Mouse (Mus musculus) neural tube, embryonic 12.5 days (tissue): Measurements from ENCODE around the gene Nelfb. TPM values are rescaled to one million over a fixed set of nuclear protein-coding genes. Genes with fewer than 3 reads are reported as not detected.
A peak's percentile ranks its signal among the peaks of the same experiment; 100 is the strongest.

ENCODE experiments used
- ATAC-seq: fragments of 200-750 bp; cut with Nextera tagmentation; 2 replicates; pipeline ENCODE4 v1.8.0; 2017; ENCODE audit warnings: low read depth, mild to moderate bottlenecking, moderate TSS enrichment, moderate library complexity; ENCODE audit not compliant: low FRiP score
- H3K27ac ChIP-seq: fragments of 300-500 bp; sonication (generic); 2 replicates; pipeline ENCODE4 v1.5.1; 2016
- H3K27me3 ChIP-seq: fragments of 300-500 bp; sonication (generic); replicated peaks from 2 replicates; pipeline ENCODE4 v1.6.1; 2016; ENCODE audit warnings: mild to moderate bottlenecking
- H3K36me3 ChIP-seq: fragments of 300-500 bp; sonication (generic); 2 replicates; pipeline ENCODE4 v1.6.1; 2016; ENCODE audit warnings: mild to moderate bottlenecking
- H3K4me1 ChIP-seq: fragments of 300-500 bp; sonication (generic); 2 replicates; pipeline ENCODE4 v1.6.1; 2016
- H3K4me2 ChIP-seq: fragments of 300-500 bp; sonication (generic); replicated peaks from 2 replicates; pipeline ENCODE4 v1.6.1; 2016; ENCODE audit warnings: mild to moderate bottlenecking
- H3K4me3 ChIP-seq: fragments of 300-500 bp; sonication (generic); 2 replicates; pipeline ENCODE4 v1.5.1; 2016
- H3K9ac ChIP-seq: fragments of 300-500 bp; sonication (generic); 2 replicates; pipeline ENCODE4 v1.6.1; 2016; ENCODE audit warnings: mild to moderate bottlenecking
- H3K9me3 ChIP-seq: fragments of 300-500 bp; sonication (generic); 2 replicates; pipeline ENCODE4 v1.6.1; 2016; ENCODE audit warnings: mild to moderate bottlenecking
- WGBS: fragments of 180-500 bp; shearing (Covaris S2); methylation state at CpG from one replicate; pipeline ENCODE4 v1.1.7; 2016; 5-methylcytosine and 5-hydroxymethylcytosine counted together
- polyA plus RNA-seq: library from polyadenylated mRNA; unstranded; fragments of >200 nt; fragmentation: Nextera tagmentation; extraction: Ambion mirVana; gene quantifications from 2 replicates; pipeline ENCODE4 v1.2.1, GENCODE M21; 2016

The Nelfb gene
- polyA plus RNA-seq, 1 experiment from 2014 or later, result 106 TPM

DNA sequence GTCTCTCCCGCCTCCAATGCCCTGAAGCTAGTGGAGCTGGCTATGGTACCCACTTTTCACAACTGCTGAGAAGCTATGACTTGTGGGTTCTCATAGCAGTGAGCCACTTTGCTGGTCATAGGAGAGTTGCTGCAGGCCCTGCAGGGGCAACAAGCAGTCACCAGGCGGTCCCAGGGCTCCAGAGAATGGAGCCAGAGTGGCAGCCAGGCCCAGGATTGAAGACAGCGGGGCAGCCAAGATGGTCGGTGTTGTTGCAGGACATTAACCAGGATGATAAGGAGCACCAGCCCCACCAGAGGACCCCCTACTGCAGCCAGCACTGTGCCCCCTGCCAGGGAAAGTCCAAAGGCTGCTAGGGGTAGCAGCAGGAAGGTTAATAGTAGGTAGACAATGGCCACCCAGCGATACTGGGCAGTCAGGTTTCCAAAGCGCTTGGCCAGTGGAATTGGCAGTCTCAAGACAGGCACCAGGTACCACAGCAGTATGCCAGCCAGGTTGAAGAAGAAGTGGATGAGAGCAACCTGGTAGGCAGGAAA lies 17.8 kb upstream of the Nelfb start:
- peak overlapping the region; percentile 38 for H3K4me2 ChIP-seq
- no peak overlapping the region for H3K27ac ChIP-seq
- peaks cover 9% of the 10 kb centered on the region; the same call in 1 of the 2 replicates for H3K27me3 ChIP-seq
- WGBS, result 70% methylated on average over 6 of the region's 6 CpGs
- no peak for ATAC-seq
- H3K9me3 ChIP-seq, result no peaks in the 10 kb centered on the region
- no peak overlapping the region for H3K9ac ChIP-seq
- no peaks in the 10 kb centered on the region for H3K36me3 ChIP-seq
- peaks cover 14% of the 10 kb centered on the region for H3K4me1 ChIP-seq
- no peak overlapping the region for H3K4me3 ChIP-seq

DNA sequence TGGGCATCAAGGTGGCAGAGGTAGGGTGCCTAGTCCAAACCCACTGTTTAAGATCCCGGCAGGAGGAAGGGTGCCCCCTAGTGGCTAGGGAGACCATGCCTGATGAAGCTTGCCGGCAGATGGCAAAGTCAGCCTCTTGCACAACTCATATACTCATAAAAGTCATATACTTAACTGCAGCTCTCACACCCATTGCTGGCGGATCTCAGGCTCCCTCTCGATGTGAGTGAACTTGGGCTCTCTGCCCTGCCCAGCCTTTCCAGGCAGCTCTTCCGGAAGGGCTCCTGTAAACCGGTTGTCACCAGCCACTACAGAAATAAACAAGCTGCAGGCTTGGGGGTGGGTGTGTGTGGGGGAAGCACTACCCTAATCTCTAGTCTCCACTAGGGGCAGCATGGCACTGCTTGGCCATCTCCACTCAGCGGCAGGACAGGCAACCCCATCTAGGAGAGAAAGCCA lies 17.2 kb upstream of the Nelfb start:
- H3K9me3 ChIP-seq, result no peaks in the 10 kb centered on the region
- no peak overlapping the region for H3K4me3 ChIP-seq
- H3K27ac ChIP-seq, result no peak overlapping the region

DNA sequence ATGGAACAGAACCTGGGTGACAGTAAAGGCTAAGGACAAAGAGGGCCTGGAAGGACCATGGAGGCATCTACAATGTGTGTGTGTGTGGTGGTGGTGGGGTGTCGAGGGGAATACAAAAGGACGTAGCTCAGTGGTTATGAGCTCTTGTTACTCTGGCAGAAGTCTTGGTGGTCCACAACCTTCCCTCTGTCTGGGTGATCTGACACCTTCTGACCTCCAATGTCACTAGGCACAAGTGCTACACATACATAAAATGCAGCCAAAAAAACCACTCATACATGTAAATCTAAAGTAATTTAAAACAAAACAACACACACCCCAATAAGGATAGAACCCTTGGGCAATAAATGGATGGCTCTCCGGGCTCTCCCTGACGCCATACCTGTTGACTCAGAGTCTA lies 16.1 kb upstream of the Nelfb start:
- no peak for ATAC-seq
- peaks cover 9% of the 10 kb centered on the region; the same call in 1 of the 2 replicates for H3K27me3 ChIP-seq
- H3K9ac ChIP-seq, result no peak overlapping the region
- no peak overlapping the region for H3K4me2 ChIP-seq
- H3K36me3 ChIP-seq, result no peaks in the 10 kb centered on the region
- H3K27ac ChIP-seq, result no peak overlapping the region
- H3K9me3 ChIP-seq, result no peaks in the 10 kb centered on the region
- 91% methylated on average over 4 of the region's 4 CpGs for WGBS
- peaks cover 23% of the 10 kb centered on the region for H3K4me1 ChIP-seq
- H3K4me3 ChIP-seq, result no peak overlapping the region

More for the DNA sequence above, 17.2 kb upstream of the Nelfb start:
- H3K27me3 ChIP-seq, result peaks cover 9% of the 10 kb centered on the region; the same call in 1 of the 2 replicates
- H3K4me2 ChIP-seq, result peak overlapping the region; percentile 38
- no peak for ATAC-seq
- WGBS, result 0% methylated on average over 7 of the region's 7 CpGs
- H3K36me3 ChIP-seq, result no peaks in the 10 kb centered on the region
- H3K4me1 ChIP-seq, result peaks cover 19% of the 10 kb centered on the region
- no peak overlapping the region for H3K9ac ChIP-seq

DNA sequence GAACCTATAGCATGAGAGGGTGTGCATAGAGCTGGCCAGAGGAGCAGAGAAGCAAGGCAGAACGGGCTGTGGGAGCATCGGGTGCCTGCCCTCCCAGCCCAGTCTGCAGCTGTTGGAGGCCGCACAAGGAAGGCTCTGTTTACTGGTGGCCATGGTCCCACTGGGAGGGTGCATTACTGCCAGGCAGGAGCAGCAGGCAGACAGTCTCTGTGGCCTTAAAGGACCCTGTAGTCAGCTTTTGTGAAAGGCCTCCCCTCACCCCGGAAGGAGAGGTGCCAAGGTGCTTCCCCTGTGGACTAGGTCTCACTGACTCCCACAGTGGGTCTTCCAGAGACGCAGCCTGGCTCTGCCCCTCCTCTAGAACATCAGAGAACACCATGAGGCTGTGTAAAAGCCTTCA lies 15.6 kb upstream of the Nelfb start:
- Histone ChIP-seq H3K4me1 (peaks cover 23% of the 10 kb centered on the region), H3K4me2 (no peak overlapping the region), H3K9ac (no peak overlapping the region), H3K27ac (no peak overlapping the region), H3K4me3 (no peak overlapping the region), H3K27me3 (peaks cover 7% of the 10 kb centered on the region; the same call in 1 of the 2 replicates), H3K9me3 (no peaks in the 10 kb centered on the region), H3K36me3 (peaks cover 1% of the 10 kb centered on the region; the same call in 1 of the 2 replicates)
- no peak for ATAC-seq
- 82% methylated on average over 5 of the region's 5 CpGs for WGBS

DNA sequence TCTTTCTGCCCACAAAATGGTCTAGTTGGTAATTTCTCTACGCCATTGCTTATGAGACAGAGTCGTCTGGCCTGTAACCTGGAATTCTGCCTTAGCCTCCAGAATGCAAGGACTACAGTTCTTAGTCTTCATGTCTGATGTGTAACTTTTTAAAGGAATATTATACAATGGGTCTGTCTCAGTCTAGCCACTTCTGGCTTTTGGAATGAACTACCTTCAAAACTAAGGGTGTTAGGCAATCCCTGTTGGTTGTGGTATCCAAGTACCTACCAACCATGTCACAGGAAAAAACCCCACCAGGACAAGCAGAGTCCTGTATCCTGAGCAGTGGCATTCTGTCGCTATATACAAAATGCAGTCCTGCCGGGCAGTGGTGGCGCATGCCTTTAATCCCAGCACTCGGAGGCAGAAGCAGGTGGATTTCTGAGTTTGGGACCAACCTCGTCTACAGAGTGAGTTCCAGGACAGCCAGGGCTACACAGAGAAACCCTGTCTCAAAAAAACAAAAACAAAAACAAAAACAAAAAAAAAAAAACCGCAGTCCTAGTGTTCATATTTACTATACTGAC lies 14.6 kb upstream of the Nelfb start:
- Histone ChIP-seq H3K9ac (no peak overlapping the region), H3K4me3 (peak overlapping the region; percentile 48; the same call in 1 of the 2 replicates), H3K36me3 (peaks cover 5% of the 10 kb centered on the region; the same call in 1 of the 2 replicates), H3K27me3 (no peaks in the 10 kb centered on the region), H3K27ac (0 out of 2 replicates have a peak overlapping the region, but pooled peaks have one; percentile 91), H3K4me2 (peak overlapping the region; percentile 57), H3K4me1 (peaks cover 23% of the 10 kb centered on the region), H3K9me3 (no peaks in the 10 kb centered on the region)
- no peak for ATAC-seq
- WGBS, result 80% methylated on average over 8 of the region's 8 CpGs

DNA sequence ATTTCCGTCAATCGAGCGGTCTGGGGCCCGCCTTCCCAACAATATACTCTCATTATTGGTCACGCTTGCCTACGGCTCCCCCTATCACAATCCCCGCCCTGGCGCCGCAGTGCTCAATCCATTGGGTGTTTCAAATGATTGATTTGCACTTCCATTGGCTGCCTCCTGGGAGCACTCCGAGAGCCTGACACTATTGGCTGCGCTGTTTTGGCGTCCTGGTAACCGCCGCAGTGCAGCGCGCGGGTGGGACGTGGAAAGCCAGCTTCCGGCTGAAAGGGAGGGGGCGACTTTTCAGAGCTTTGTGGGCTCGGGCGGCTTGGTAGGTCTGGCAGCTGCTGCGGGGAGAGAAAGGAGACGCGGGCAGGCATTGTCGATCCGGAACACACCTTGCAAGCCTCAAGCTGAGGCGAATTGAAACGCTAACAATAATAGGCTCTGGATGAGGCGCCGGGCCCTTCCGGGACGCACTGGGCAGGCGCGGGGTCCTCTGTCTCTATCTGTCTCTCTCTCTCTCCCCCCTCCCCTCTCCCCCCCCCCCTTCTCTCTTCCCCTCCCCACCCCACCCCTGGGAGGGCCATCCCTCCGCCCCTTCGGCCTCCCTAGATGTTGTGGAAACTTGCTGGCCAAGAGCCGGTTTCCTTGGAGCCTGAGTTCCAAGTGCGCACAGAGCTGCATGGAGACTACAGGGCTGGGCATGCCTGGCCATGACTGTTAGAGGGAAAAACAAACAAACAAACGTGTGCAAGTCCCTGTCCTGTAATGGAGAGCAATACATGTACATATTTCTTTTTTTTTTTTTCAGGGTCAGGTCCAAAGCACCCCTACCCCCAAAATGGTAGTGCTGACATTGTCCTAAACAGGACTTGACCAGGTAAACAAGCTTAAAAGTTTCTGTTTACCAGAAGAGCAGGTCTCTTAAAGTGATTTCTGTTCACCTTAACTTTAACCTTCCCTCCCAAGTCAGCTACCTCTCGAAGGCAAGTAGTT lies 13.8 kb upstream of the Nelfb start:
- ATAC-seq, result peak; percentile 96
- Histone ChIP-seq H3K9me3 (no peaks in the 10 kb centered on the region), H3K36me3 (peaks cover 5% of the 10 kb centered on the region; the same call in 1 of the 2 replicates), H3K27me3 (no peaks in the 10 kb centered on the region), H3K4me3 (peak overlapping the region; percentile 48), H3K4me1 (peaks cover 23% of the 10 kb centered on the region), H3K4me2 (peak overlapping the region; percentile 57), H3K27ac (peak overlapping the region; percentile 91), H3K9ac (peak overlapping the region; percentile 60)
- 2% methylated on average over 41 of the region's 41 CpGs for WGBS

DNA sequence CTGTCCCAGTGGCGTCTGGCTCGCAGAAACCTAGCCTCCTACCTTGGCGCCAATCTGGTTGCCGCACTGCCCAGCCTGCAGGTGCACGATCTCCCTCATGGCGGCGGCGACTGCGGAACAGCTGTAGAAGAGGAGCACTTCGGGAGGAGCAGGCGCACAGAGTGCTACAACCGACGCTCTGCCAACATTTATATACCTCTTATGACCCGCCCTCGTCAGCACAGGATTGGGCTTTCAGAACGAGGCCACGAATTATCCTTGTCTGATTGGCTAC lies 13.1 kb upstream of the Nelfb start, which contains the start of gene Tubb4b:
Gene Tubb4b (minus strand): TSS at position 211 of the 274 bp plus-strand sequence.
- Histone ChIP-seq H3K36me3 (peaks cover 5% of the 10 kb centered on the region; the same call in 1 of the 2 replicates), H3K4me2 (peak within 1 kb of the TSS; percentile 98), H3K4me1 (peaks cover 23% of the 10 kb centered on the region), H3K9me3 (no peaks in the 10 kb centered on the region), H3K9ac (peak within 1 kb of the TSS; percentile 79), H3K27ac (peak within 1 kb of the TSS; percentile 91), H3K4me3 (peak within 1 kb of the TSS; percentile 90), H3K27me3 (no peaks in the 10 kb centered on the region)
- under 1% methylated on average over 17 of the region's 17 CpGs for WGBS
- ATAC-seq, result no peak

DNA sequence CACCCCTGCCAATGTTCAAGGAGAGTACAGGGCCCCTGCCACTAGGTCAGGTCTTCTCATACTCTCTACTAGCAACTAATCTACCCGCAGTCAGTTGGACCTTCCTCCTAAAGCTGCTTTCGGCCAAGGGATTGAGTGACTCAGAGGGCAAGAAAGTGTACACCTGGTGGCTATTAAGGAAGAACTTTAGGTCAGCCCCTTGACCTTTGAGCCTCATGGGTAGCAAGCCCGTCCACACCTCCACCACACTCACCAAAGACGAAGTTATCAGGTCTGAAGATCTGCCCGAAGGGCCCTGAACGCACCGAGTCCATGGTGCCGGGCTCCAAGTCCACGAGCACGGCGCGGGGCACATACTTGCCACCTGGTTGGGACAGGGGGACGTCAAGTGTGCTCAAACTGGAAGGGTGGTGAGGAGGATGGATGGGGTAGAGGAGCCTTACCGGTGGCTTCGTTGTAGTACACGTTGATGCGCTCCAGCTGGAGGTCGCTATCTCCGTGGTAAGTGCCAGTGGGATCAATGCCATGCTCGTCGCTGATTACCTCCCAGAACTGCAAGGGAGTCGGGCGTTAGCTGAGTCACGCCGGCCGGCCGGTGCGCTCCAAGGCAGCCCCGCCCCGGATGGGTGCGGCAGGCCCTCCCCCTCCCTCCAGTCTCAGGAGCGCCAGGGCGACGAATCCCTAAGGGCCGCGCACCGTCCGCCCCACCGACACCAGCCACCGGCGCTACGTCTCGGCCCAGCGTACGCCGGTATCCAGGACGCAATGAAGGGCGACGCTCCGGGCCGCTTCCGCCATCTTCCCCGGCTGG lies 12.6 kb upstream of the Nelfb start:
- H3K36me3 ChIP-seq, result peaks cover 5% of the 10 kb centered on the region; the same call in 1 of the 2 replicates
- peak overlapping the region; percentile 98 for H3K4me2 ChIP-seq
- H3K9ac ChIP-seq, result peak overlapping the region; percentile 79
- 3% methylated on average over 53 of the region's 53 CpGs for WGBS
- H3K27ac ChIP-seq, result peak overlapping the region; percentile 74
- peak overlapping the region; percentile 90 for H3K4me3 ChIP-seq
- peaks cover 21% of the 10 kb centered on the region for H3K4me1 ChIP-seq
- H3K27me3 ChIP-seq, result no peaks in the 10 kb centered on the region
- peak; percentile 31 for ATAC-seq
- H3K9me3 ChIP-seq, result no peaks in the 10 kb centered on the region

DNA sequence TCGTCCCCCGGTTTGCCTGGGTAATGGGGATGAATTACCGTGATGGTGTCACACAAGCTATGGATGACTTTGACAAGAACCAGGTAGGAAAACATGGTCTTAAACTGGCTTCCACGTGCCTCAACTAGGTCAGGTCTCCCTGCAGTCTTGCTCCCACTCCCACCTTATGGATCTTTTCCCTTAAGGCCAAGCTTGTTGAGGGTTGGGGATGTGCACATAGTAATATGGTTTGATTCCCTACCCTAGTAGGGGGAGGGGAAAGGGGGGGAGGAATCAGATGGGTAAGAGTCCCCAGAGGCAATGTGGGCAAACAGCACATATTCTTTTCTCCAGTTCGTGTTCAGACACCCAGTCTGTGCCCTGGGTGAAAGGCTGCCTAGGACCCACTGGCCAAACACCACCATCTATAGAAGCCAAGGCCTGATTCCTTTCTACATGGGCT lies 10.1 kb upstream of the Nelfb start:
- WGBS, result 66% methylated on average over 5 of the region's 5 CpGs

DNA sequence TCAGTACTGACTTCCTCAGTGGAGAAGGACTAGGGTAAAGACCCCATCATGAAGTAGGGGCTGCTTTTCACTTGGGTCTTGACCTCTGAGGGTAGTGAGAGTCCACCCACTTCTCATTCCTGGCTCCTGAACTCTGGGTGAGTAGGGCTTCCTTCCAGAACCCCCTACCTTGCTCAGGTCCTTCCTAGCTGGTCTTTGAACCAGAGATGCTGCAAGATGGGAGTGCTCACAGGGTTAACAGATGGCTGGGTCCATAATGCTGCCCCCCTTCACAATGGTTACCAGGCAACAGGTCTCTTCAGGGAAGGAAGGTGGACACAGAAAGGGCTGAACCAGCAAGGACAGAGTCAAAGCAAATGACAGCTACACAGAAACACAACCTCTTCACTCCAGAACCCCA lies 7.2 kb upstream of the Nelfb start, which contains the start of gene Fam166a:
Gene Fam166a (plus strand): TSS at position 301 of the 400 bp plus-strand sequence.
- Histone ChIP-seq H3K9me3 (no peaks in the 10 kb centered on the region), H3K9ac (no peak within 1 kb of the TSS), H3K27me3 (0 out of 2 replicates have a peak, but pooled peaks cover 7% of the 10 kb centered on the region), H3K36me3 (peaks cover 5% of the 10 kb centered on the region; the same call in 1 of the 2 replicates), H3K4me2 (no peak within 1 kb of the TSS), H3K27ac (no peak within 1 kb of the TSS), H3K4me1 (peaks cover 10% of the 10 kb centered on the region), H3K4me3 (no peak within 1 kb of the TSS)
- no peak for ATAC-seq

More for the DNA sequence above, 10.1 kb upstream of the Nelfb start:
- no peak overlapping the region for H3K4me3 ChIP-seq
- no peak overlapping the region for H3K4me2 ChIP-seq
- H3K9ac ChIP-seq, result no peak overlapping the region
- no peaks in the 10 kb centered on the region for H3K9me3 ChIP-seq
- H3K36me3 ChIP-seq, result peaks cover 5% of the 10 kb centered on the region; the same call in 1 of the 2 replicates
- peaks cover 23% of the 10 kb centered on the region for H3K4me1 ChIP-seq
- H3K27ac ChIP-seq, result no peak overlapping the region
- no peaks in the 10 kb centered on the region for H3K27me3 ChIP-seq
- ATAC-seq, result no peak

DNA sequence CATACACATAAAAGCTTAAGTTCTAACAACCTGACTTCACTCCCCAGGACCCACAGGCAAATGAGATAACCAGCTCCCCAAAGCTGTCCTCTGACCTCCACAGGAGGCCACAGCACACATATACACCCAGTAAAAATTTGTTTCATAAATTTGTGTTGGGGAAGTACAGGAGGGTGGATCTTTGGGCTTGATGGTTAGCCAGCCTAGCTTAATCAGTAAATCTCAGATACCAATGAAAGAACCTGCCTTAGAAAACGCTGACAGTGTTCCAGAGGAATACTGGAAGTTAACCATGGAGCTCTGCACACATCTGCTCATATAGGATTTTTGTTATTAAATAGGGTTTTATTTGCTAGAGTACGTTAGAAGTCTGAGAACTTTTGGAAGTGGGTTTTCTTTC lies 6.4 kb upstream of the Nelfb start:
- no peak overlapping the region for H3K4me3 ChIP-seq

More for the DNA sequence above, 6.4 kb upstream of the Nelfb start:
- H3K27ac ChIP-seq, result no peak overlapping the region
- no peak for ATAC-seq
- no peak overlapping the region for H3K9ac ChIP-seq
- H3K9me3 ChIP-seq, result no peaks in the 10 kb centered on the region
- H3K4me2 ChIP-seq, result no peak overlapping the region
- peaks cover 6% of the 10 kb centered on the region; the same call in 1 of the 2 replicates for H3K4me1 ChIP-seq
- WGBS, result 62% methylated on average over 2 of the region's 2 CpGs
- peaks cover 5% of the 10 kb centered on the region; the same call in 1 of the 2 replicates for H3K36me3 ChIP-seq
- H3K27me3 ChIP-seq, result peaks cover 14% of the 10 kb centered on the region; the same call in 1 of the 2 replicates
